Mouse (Mus musculus): ENCODE measurements around the gene Col5a1.

The Col5a1 gene

DNA sequence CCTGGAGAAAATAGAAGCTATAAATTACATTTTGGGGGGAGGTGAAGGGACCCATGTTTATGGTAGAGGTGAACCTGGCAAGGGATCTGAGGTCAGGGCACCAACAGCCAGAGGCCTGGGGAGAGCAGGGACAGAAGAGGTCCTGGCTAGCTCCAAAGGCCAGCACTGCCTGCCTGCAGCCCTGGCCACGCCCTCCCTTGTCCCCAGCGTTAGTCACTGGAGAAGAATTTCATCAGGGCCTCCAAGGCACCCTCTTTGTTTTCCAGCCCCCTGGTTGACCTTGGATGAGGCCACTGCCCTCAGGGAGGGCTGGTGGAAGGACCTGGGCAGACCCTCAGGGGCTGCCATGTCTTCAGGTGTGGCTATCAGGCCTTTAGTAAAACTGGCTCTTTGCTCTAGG is 30.1 kb downstream of the Col5a1 start:
- ATAC-seq (ENCODE audit: insufficient number of reproducible peaks, low FRiP score, low TSS enrichment): no peak

DNA sequence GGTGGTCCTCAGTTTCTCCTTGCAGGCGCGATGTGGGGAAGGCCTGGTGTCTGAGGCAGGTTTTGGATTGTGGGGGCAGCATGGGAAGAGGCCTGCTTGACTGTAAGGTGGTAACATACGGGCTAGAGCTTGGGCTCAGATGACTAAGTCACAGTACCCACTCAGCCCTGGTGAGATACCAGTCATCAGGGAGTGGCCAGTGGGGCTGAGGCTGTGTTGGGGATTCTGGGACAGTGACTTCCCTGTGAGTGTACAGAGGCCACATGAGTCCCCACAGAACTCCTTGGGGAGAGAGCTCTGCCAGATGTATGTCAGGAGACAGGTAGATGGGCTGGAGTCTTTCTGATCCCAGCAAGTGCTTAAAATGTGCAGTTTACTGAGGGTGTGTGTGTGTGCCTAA is 31.0 kb downstream of the Col5a1 start:
- no peak for ATAC-seq (ENCODE audit: insufficient number of reproducible peaks, low FRiP score, low TSS enrichment)

DNA sequence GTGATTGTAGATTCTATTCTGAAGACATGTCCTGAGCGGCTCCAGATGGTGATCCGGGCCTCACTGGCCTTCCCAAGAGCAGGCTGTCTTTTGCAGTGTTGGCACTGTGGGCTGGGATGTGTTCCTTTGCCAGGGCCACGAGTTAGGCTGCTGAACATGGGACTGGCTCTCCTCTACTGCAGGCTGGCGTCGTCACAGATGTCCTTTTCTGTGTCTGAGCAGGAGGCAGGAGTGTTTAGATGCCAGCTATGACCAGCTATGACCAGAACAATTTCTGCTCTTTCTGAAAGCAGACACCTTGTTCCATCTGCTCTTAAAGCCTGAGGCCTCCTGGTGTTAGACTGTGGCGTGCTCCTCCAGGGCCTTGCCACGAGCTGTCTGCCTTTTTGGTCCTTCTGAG is 31.9 kb downstream of the Col5a1 start:
- peak; percentile 82 for ATAC-seq (ENCODE audit: insufficient number of reproducible peaks, low FRiP score, low TSS enrichment)

DNA sequence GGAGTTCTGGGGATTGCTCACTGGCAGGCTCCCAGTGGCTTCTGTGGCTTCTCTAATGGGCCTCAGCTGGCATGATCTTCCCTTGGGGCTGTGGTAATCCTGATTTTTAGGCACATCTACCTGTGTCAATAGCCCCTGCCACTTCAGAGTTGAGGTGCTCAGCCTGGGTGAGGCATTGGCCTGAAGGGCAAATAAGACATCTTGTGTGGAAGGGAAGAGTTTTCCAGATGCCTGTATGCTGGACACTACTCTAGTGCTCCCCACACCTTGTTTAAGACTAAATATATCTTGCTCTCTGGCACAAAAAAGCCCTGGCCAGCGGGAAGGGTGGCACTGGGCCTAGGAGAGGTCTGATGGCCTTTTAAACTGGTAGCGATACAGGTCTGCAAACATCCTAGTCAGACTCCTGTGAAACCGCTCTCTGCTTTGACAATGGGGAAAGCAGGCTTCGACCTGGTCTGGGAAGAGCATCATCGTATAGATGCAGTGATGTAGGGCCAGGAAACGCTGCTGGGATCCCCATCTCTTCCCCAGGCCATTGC is 33.2 kb downstream of the Col5a1 start:
- ATAC-seq (ENCODE audit: insufficient number of reproducible peaks, low FRiP score, low TSS enrichment): no peak

DNA sequence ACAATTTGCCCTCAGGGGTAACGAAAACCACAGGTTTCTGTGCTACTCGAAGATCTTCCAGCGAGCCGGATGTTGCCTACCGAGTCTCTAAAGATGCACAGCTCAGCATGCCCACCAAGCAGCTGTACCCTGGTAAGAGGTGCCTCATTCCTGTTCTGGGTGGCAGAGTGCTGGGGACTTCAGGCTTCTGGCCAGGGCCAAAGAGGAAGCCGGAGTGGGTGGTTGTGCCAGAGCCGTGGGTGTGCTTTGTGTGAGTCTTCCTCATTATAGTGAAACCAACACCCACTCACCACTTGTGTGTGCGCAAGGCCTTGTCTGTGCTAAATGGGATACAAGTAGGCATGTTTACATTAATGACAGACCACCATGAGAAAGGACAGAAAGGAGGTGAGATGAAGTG is 35.8 kb downstream of the Col5a1 start:
- ATAC-seq (ENCODE audit: insufficient number of reproducible peaks, low FRiP score, low TSS enrichment): no peak

DNA sequence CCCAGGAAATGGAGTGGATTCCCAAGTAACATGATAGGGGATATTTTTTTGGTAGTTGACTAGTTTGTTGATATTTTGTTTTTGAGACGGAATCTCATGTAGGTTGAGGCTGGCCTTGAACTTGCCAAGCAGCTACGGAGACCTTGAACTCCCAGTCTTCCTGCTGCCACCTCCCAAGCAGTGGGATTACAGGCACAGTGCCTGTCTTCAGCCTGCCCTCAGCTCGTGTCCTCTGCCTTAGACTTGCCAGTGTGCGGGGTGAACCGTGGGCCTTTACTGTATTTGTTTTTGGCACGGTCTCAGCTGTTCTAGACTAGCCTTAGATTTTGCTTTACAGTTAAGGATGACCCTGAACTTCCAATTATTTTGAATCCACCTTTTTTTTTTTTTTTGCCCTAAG is 37.5 kb downstream of the Col5a1 start:
- ATAC-seq (ENCODE audit: insufficient number of reproducible peaks, low FRiP score, low TSS enrichment): no peak

DNA sequence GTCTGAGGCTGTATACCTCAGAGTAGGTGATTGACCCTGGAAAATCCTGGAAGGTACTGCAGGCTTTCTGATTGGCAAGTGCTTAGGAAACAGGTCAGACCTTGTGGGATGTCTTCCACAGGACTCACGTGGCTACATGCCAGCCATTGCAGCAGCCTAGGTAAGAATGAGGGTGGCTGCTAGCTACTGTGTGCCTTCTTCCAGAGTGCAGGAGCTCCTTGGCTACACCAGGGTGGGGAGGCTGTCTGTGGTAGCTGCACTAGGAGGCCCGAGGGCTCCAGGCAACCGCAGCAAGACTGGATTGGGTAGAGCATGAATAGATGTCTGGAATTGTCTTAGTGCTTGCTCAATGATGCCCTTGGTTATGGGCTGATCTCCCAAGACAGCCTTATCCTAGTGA is 38.2 kb downstream of the Col5a1 start:
- no peak for ATAC-seq (ENCODE audit: insufficient number of reproducible peaks, low FRiP score, low TSS enrichment)

DNA sequence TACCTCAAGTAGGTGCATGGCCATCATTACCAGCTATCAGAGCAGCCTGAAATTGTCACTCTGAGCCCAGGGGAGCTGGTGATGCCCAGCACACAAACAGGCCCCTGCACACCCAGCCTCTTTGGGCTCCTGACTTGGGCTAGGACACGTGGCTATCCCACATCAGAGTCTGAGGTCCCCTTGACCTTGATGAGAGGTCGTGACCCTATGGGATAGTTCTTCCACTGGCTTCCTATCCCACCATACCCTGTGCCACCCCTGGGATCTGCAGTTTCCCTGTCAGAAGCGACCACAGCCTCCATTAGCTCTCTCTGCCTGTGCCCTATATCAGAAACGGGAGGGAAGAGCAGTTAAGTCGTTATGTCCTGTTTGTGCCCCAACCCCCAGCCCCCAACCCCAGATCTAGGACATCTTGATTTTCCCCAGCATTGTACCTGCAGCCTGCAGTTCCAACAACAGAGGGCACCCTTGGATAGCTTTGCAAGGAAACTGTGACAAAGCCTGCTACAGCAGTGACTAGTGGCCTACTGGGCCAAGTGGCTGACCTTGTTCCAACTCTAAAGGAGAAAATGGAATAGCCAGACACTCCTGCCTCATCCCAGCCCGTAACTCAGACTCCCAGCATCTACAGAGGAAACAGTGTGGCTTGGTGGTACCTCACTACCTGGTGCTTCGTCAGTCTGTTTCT is 40.4 kb downstream of the Col5a1 start:
- no peak for ATAC-seq (ENCODE audit: insufficient number of reproducible peaks, low FRiP score, low TSS enrichment)

DNA sequence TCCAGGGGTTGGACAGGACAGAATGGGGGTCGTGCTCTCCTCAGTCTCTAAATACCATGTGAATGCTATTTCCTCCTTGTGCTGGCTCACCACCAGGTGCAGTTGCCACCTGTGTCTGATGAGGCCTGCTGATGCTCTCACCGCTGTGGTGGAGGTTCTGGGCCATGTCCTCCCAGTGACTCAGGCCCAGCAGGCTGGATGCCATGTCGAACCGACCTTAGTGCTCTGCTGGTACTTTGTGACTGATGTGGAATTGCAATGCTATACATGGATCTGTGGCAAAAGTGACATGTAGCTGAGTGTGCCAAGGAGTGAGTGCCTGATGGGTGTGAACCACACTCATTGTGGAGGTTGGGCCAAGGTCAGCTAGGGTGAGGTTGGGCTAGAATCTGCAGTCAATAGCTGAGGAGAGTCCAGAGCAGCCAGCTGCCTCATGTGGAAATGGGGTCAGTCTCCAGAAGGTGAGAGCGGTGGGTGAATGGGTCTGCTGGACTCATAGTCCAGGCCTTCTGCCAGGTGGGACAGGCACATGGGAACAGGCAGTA is 44.3 kb downstream of the Col5a1 start:
- no peak for ATAC-seq (ENCODE audit: insufficient number of reproducible peaks, low FRiP score, low TSS enrichment)

DNA sequence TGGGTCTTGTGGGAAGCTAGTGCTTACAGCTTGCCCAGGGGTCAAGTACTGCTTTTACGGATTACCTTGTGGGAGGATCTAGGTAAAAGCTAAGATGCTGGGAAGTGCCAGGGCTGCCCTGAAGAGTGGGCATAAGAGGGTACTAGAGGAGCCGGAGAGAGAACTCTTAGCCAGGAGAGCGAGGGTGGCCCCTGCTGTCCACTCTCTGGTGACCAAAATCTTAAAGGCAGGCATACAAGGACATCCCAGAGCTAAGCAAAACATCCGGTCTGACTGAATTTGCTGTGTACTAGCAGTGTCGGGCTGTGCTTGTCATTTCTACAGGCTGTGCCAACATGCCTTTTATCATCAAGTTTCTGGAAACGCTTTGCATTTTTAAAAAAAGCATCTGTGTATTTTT is 44.9 kb downstream of the Col5a1 start:
- ATAC-seq (ENCODE audit: insufficient number of reproducible peaks, low FRiP score, low TSS enrichment): no peak

DNA sequence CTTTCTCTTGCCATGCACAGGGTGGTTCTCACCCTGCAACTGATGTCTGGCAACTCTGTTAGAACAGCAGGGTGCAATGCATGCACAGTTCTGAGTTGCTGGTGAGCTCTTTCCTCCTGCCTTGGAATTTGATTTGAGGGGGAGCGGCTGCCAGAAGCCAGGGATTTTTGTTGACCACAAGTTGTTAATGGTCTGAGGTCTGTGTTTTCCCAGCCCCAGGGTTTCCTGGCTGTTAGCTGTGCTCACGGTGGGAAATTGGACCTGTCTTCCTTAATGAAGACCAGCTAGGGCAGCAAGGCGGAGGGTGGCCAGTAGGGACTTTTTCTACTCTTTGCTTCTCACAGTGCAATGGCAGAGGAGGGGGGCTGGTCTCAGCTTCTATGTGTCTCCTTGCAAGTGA is 45.7 kb downstream of the Col5a1 start:
- no peak for ATAC-seq (ENCODE audit: insufficient number of reproducible peaks, low FRiP score, low TSS enrichment)

DNA sequence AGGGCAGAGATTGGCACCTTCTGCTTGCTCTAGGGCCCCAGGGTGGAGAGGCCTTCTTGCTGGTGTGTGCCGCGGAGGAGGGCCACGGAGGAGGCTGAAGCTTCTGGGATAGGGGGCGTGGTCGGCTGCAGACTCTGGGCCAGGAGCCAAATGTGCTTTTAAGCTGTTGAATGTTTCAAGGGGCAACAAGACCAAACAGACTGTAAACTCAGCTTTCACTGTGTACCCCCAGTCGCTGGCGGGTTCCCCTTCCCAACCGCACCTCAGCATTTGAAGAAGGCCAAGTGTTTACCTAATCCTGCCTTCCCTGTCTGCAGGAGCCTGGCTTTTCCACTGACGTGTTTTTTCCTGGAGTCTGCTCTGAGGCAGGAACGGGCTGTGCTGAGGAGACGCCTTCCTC is 48.0 kb downstream of the Col5a1 start:
- ATAC-seq (ENCODE audit: insufficient number of reproducible peaks, low FRiP score, low TSS enrichment): no peak

DNA sequence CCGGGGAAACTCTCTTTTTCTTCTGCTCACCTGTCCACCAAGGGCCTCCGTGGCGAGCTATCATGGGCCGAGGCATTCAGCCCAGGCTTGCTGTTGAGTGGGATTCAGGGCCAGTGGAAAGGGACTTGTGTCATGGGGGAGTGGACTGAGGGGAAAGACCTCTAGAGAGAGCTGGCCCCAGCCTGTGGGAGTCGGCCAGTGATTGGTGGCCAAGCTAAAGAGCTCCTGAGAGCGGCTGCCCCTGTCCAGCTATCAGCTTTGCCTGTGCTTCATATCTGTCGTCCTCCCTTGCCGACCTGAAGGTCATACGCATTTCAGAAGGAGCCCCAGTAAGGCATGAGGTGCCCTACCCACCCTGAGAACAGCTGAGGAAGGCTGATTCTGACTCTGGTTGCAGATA is 48.6 kb downstream of the Col5a1 start:
- ATAC-seq (ENCODE audit: insufficient number of reproducible peaks, low FRiP score, low TSS enrichment): no peak

DNA sequence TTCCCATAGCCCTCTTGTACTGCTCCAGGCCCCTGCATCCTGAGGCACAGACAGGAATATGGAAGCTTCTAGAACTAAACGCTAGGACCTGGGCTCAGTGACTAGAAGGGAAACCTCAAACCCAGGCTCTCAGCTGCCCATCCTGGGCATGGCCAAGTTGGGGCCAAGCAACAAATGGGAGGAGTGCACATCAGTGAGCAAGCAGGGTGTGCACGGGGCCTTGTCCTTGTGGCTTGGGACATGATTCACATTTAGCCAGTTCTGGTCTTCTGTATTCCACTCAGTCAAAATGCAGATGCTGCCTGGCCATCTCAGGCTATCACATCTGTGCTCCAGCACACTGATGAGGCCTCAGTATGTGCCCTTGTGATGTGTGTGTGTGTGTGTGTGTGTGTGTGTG is 49.2 kb downstream of the Col5a1 start:
- ATAC-seq (ENCODE audit: insufficient number of reproducible peaks, low FRiP score, low TSS enrichment): no peak

DNA sequence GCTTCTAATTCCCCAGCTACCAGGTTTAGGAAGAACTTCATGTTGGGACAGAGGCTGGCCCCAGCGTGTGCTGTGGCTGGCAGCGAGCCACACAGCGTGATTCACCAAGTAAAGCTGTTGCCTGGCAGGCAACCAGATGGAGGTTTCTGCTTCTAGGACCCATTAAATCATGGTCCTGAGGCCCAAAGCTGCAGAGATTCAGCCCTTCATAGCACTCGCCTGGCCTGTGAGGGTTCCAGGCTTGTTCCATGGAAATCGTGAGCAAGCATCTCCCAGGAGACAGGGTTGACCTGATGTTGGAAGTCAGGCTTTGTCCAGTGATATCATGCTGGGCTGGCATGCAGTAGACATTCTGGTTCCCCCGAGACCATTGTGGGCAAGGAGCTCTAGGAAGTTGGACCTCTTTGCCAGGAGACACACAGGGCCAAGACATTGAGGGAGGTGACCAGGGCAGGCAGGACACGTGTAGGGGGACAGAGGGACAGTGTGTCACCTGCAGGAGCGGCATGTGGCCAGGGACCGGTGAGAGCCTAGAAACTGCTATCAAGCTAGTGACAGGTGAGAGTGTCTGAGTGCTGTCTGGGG is 50.5 kb downstream of the Col5a1 start:
- peak; percentile 40; the same call in 1 of the 2 replicates for ATAC-seq (ENCODE audit: insufficient number of reproducible peaks, low FRiP score, low TSS enrichment)

DNA sequence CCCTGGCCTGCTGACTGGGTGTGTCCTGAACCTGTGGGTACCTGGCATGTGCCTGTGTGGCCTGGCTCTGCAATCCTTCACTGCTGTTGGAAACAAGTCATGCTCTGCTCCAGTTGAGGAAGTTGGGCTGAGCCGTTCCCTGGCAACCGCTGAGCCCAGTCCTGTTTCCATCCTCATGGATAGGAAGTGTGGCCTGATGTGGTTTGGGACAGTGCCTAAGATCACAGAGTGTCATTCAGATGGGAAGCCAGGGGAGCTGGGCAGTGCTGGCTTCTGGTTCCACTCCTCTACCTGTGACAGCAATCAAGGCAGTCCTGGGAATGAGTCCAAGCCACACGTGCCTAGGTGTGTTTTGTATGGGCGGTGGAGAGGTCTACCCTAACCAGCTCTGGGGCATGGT is 53.2 kb downstream of the Col5a1 start:
- ATAC-seq (ENCODE audit: insufficient number of reproducible peaks, low FRiP score, low TSS enrichment): no peak

DNA sequence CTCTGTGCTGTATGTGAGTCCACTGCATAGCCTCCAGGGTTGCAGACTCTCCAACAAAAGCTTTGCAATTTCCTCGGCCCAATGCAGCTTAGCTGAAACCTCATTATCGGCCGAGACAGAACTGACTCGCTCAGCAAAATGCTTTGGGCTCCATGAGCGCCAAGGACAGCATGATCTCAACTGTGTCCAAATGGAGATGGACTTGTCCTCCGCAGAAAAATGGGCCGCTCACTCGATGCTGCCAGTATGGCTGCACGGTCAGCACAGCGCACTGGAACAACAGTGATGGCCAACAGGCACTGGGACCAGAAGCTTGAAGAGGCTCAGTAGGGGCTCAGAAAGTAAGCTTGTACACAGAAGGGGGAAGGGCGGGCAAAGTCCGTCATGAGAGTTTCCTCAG is 53.9 kb downstream of the Col5a1 start:
- ATAC-seq (ENCODE audit: insufficient number of reproducible peaks, low FRiP score, low TSS enrichment): no peak; the same call in 1 of the 2 replicates

DNA sequence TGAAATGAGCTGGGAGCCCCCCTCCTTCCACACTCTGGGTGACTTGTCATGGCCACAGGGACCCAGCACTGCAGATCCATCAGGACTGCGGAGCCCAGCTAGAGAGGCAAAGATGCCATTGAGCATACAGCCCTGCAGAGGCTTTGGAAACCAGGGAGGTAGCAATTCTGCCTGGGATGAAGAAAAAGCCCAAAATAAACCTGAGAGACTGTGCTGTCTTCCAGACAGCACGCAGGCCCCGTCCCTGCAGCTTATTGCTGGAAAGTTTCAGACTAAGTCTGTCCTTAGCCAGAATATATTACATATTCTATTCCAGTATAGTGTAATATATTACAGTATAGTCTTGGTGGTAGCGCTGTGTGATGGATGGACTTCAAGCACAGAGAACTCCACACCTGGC is 61.0 kb downstream of the Col5a1 start:
- no peak for ATAC-seq (ENCODE audit: insufficient number of reproducible peaks, low FRiP score, low TSS enrichment)

DNA sequence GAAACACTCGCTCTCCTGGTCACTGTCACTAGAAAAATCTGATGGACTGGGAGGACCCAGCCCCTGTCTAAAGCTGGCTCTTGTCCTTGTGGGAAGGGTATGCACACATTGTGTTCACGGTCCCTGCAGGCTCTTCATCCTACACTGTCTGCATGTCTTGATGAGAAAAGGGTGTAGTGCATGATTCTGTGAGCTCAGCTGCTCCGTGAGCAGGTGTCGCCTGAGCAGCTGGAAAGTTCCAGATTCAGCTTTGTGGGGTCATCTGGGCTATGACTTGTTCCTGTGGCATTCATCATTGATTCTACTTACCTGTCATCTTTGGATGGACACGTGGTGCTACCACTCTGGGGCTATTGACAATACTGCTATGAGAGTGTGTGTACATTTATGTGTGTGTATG is 61.7 kb downstream of the Col5a1 start:
- no peak for ATAC-seq (ENCODE audit: insufficient number of reproducible peaks, low FRiP score, low TSS enrichment)

DNA sequence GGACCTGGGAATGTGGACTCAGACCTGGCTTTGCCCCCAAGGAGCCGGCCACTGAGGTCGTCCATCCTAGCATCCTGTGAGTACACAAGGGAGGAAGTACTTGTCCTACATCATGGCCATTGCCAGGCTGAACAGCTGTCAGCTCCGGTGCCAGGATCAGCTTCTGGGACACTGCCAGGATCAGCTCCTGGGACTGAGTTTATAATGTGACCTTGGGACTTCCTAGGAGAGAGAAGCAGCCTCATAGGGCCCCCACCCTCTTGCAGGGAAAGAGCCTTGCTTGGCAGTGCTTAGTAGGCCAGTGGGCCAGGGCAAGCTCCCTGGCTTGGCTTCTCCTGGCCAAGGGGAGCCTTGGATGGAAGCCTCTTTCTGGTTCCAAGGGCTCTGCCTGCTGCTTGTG is 67.6 kb downstream of the Col5a1 start:
- ATAC-seq (ENCODE audit: insufficient number of reproducible peaks, low FRiP score, low TSS enrichment): no peak; the same call in 1 of the 2 replicates

DNA sequence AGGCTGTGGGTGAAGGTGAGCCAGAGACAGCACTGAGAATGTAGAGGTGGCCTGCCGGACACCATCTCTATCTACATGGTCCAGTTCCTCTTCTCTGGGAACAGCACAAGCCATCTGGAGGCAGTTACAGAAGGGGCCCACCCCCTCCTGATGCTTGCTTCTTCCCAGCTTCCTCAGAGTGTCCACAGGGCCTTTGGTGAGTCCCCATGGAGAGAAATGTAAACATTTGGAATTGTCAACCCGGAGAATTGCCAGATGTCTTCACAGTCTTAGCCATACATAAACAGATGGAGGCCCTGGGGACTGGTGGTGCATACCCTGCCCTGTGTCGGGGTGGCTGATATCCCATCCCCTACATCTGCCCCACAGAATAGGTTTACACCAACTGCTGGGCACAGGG is 68.7 kb downstream of the Col5a1 start:
- no peak for ATAC-seq (ENCODE audit: insufficient number of reproducible peaks, low FRiP score, low TSS enrichment)

DNA sequence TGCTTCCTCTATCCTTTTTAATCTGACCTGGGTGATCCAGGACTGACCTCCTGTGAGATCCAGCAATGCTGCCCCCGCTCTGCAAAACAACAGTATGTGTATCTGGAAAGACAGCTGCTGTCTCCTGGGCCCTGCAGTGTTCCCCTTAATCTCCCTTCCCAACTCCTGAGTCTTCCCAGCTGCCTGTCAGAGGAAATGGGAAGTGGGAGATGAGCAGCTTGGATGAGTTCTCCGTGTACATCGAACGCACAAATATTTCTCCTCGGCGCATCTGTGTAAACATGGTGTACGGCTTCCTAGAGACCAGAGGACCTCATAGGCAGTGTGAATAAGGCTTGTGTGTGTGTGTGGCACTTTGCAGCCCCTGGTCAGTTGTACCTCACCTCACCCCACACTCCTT is 70.5 kb downstream of the Col5a1 start:
- no peak for ATAC-seq (ENCODE audit: insufficient number of reproducible peaks, low FRiP score, low TSS enrichment)
